Comparison of ENCODE assay signal across 28 mouse cellular contexts in genomic region chr1:160136362-160136890, GRCm38 (mm10). TPM values are rescaled to one million over a fixed set of nuclear protein-coding genes. Genes with fewer than 3 reads are reported as not detected.
A peak's percentile ranks its signal among the peaks of the same experiment; 100 is the strongest.
DNase-seq lines count a peak whose midpoint lies in the region; ATAC-seq and TF ChIP-seq lines count a peak whose summit lies in the region.
"Had no signal": no experiment of that assay in that cellular context is flagged by ENCODE, and none has a peak within 500 bp of the region (broad histone marks: within the 10 kb centered on the region; RNA-seq: fewer than 3 reads in every experiment).

No protein-coding gene starts in this region.

- peak overlapping the region; percentile 60 for H3K27ac ChIP-seq in kidney, embryonic 16.5 days (ENCODE audit: low read length)
- H3K27ac ChIP-seq in kidney, adult 2 months (ENCODE audit: insufficient read depth, low read depth, low read length), result no peak overlapping the region
- H3K27ac ChIP-seq in lung, embryonic 14.5 days (ENCODE audit: low read depth), result no peak overlapping the region
- H3K27ac ChIP-seq in limb, embryonic 13.5 days, result no peak overlapping the region
- H3K27ac ChIP-seq: embryonic facial prominence, embryonic 12.5 days; embryonic facial prominence, embryonic 15.5 days; heart, embryonic 15.5 days; hindbrain, embryonic 10.5 days; hindbrain, embryonic 13.5 days had no signal

- TF ChIP-seq CTCF in kidney, adult 2 months (conservative IDR thresholded peaks at IDR 0.05; ENCODE audit: insufficient read depth, insufficient read length, low read depth, low read length), result no peak
- no peak for TF ChIP-seq CTCF in lung, embryonic 14.5 days (IDR thresholded peaks at IDR 0.05; ENCODE audit: low read depth)

- peak; percentile 61; the same call in 1 of the 2 replicates for ATAC-seq in kidney, embryonic 16.5 days (ENCODE audit: low FRiP score, low TSS enrichment)
- ATAC-seq in lung, embryonic 14.5 days (ENCODE audit: insufficient read depth), result no peak
- ATAC-seq in limb, embryonic 13.5 days (ENCODE audit: low FRiP score, low read depth), result peak; percentile 48; the same call in 1 of the 2 replicates
- ATAC-seq in inflammation-experienced regulatory T-cells, adult 6 months, result no peak
- ATAC-seq: CD4-positive, CD25-positive, alpha-beta regulatory T cell, adult 4 months; forebrain, embryonic 14.5 days; forebrain, postnatal 0 days had no signal

- 40% methylated on average over 7 of the region's 7 CpGs for WGBS in kidney, embryonic 16.5 days
- 39% methylated on average over 7 of the region's 7 CpGs for WGBS in kidney, adult 2 months
- WGBS in lung, embryonic 14.5 days, result 58% methylated on average over 7 of the region's 7 CpGs
- 49% methylated on average over 7 of the region's 7 CpGs for WGBS in limb, embryonic 13.5 days

- H3K36me3 ChIP-seq in kidney, embryonic 16.5 days (ENCODE audit: insufficient read depth, low read length), result no peaks in the 10 kb centered on the region
- no peaks in the 10 kb centered on the region for H3K36me3 ChIP-seq in kidney, adult 2 months (ENCODE audit: control insufficient read depth, insufficient read depth, low read length)
- no peaks in the 10 kb centered on the region for H3K36me3 ChIP-seq in lung, embryonic 14.5 days (ENCODE audit: insufficient read depth)
- H3K36me3 ChIP-seq in limb, embryonic 13.5 days, result no peaks in the 10 kb centered on the region
- H3K36me3 ChIP-seq: embryonic facial prominence, embryonic 12.5 days; embryonic facial prominence, embryonic 15.5 days; heart, embryonic 12.5 days; heart, embryonic 15.5 days; hindbrain, embryonic 10.5 days; hindbrain, embryonic 13.5 days had no signal

- H3K9ac ChIP-seq in kidney, embryonic 16.5 days (replicated peaks; ENCODE audit: low read length), result no peak overlapping the region
- H3K9ac ChIP-seq in lung, embryonic 14.5 days, result no peak overlapping the region
- no peak overlapping the region for H3K9ac ChIP-seq in limb, embryonic 13.5 days
- H3K9ac ChIP-seq: embryonic facial prominence, embryonic 12.5 days; embryonic facial prominence, embryonic 15.5 days; forebrain, postnatal 0 days; heart, embryonic 12.5 days; heart, embryonic 15.5 days; hindbrain, embryonic 13.5 days had no signal

- DNase-seq in kidney, adult 2 months, result no peak
- peak; percentile 3 for DNase-seq in lung, embryonic 14.5 days
- no peak for DNase-seq in lung, postnatal 10 days
- DNase-seq in forelimb bud, embryonic 11.5 days (ENCODE audit: low read depth, low spot score), result peak; percentile 40
- DNase-seq: adrenal gland, adult 2 months; adrenal gland, postnatal 14 days; cerebellum, adult 11 months; cerebellum, adult 2 months; cerebellum, adult 9-11 months; cerebellum, postnatal 25 days; forebrain, postnatal 0 days; gastrocnemius, postnatal 25 days; heart, adult 18-20 months; heart, postnatal 10 days; heart, postnatal 36 days had no signal

- H3K4me3 ChIP-seq in kidney, embryonic 16.5 days (ENCODE audit: low read length), result no peak overlapping the region
- no peak overlapping the region for H3K4me3 ChIP-seq in kidney, adult 2 months (ENCODE audit: insufficient read depth, low read depth, low read length)
- no peak overlapping the region for H3K4me3 ChIP-seq in lung, embryonic 14.5 days (ENCODE audit: low read depth, low read length)
- no peak overlapping the region for H3K4me3 ChIP-seq in limb, embryonic 13.5 days
- H3K4me3 ChIP-seq: embryonic facial prominence, embryonic 12.5 days; embryonic facial prominence, embryonic 15.5 days; heart, embryonic 12.5 days; heart, embryonic 15.5 days; hindbrain, embryonic 10.5 days; hindbrain, embryonic 13.5 days had no signal

- no peak for TF ChIP-seq POLR2A in kidney, adult 2 months (IDR thresholded peaks at IDR 0.05; ENCODE audit: low read depth, low read length)

- no peaks in the 10 kb centered on the region for H3K9me3 ChIP-seq in kidney, embryonic 16.5 days (ENCODE audit: low read length)
- no peaks in the 10 kb centered on the region for H3K9me3 ChIP-seq in lung, embryonic 14.5 days (ENCODE audit: low read depth, low read length)
- no peaks in the 10 kb centered on the region for H3K9me3 ChIP-seq in limb, embryonic 13.5 days
- H3K9me3 ChIP-seq: embryonic facial prominence, embryonic 12.5 days; embryonic facial prominence, embryonic 15.5 days; heart, embryonic 12.5 days; heart, embryonic 15.5 days; hindbrain, embryonic 10.5 days; hindbrain, embryonic 13.5 days had no signal

- no peaks in the 10 kb centered on the region for H3K27me3 ChIP-seq in kidney, embryonic 16.5 days (ENCODE audit: insufficient read depth, low read length)
- no peaks in the 10 kb centered on the region for H3K27me3 ChIP-seq in kidney, adult 2 months (replicated peaks; ENCODE audit: control insufficient read depth, insufficient read depth, low read length)
- H3K27me3 ChIP-seq in lung, embryonic 14.5 days (ENCODE audit: insufficient read depth, low read length), result no peaks in the 10 kb centered on the region
- peaks cover 20% of the 10 kb centered on the region for H3K27me3 ChIP-seq in limb, embryonic 13.5 days
- H3K27me3 ChIP-seq: embryonic facial prominence, embryonic 12.5 days; embryonic facial prominence, embryonic 15.5 days; heart, embryonic 12.5 days; heart, embryonic 15.5 days; hindbrain, embryonic 13.5 days had no signal

- no peak overlapping the region for H3K4me2 ChIP-seq in kidney, embryonic 16.5 days (replicated peaks; ENCODE audit: low read depth, low read length)
- no peak overlapping the region for H3K4me2 ChIP-seq in lung, embryonic 14.5 days
- H3K4me2 ChIP-seq in limb, embryonic 13.5 days (replicated peaks), result no peak overlapping the region
- H3K4me2 ChIP-seq: embryonic facial prominence, embryonic 12.5 days; embryonic facial prominence, embryonic 15.5 days; heart, embryonic 12.5 days; heart, embryonic 15.5 days; hindbrain, embryonic 13.5 days had no signal

- H3K4me1 ChIP-seq in kidney, embryonic 16.5 days (ENCODE audit: insufficient read depth, low read length), result peaks cover 4% of the 10 kb centered on the region; the same call in 1 of the 2 replicates
- H3K4me1 ChIP-seq in kidney, adult 2 months (ENCODE audit: control insufficient read depth, insufficient read depth, low read length), result no peaks in the 10 kb centered on the region; the same call in 1 of the 2 replicates
- no peaks in the 10 kb centered on the region for H3K4me1 ChIP-seq in lung, embryonic 14.5 days (ENCODE audit: insufficient read depth)
- H3K4me1 ChIP-seq in limb, embryonic 13.5 days, result 0 out of 2 replicates have a peak, but pooled peaks cover 3% of the 10 kb centered on the region
- H3K4me1 ChIP-seq: embryonic facial prominence, embryonic 12.5 days; embryonic facial prominence, embryonic 15.5 days; heart, embryonic 12.5 days; heart, embryonic 15.5 days; hindbrain, embryonic 10.5 days; hindbrain, embryonic 13.5 days had no signal

RNA-seq across cellular contexts. Expression of gene Tnn, which starts 17.0 kb away (rescaled TPM):
- polyA plus RNA-seq in kidney, embryonic 16.5 days (2015; fragmentation: Nextera tagmentation; extraction: Ambion mirVana), result 0.66 and 0.91 TPM in 2 replicates
- polyA plus RNA-seq in kidney, adult 2 months (2012; rRNA removed), result 4.5 and 5.2 TPM in 2 replicates
- 0.46 and 0.57 TPM in 2 replicates for polyA plus RNA-seq in lung, embryonic 14.5 days (2014; fragmentation: Nextera tagmentation; extraction: Ambion mirVana)
- 1.3 and 2.0 TPM in 2 replicates for polyA plus RNA-seq in limb, embryonic 13.5 days (2015; fragmentation: Nextera tagmentation; extraction: Ambion mirVana)
- polyA plus RNA-seq in inflammation-experienced regulatory T-cells, adult 6 months (2017; shearing (Covaris generic)), result under 1 TPM in 1 of 3 experiments, not detected in 2; 0.09 TPM
- polyA plus RNA-seq: adrenal gland, adult 2 months; C2C12; forebrain, embryonic 11.5 days; heart, embryonic 12.5 days had no signal

RNA-seq across cellular contexts. Expression of gene Mrps14, which starts 58.6 kb away (rescaled TPM):
- polyA plus RNA-seq in kidney, embryonic 16.5 days (2015; fragmentation: Nextera tagmentation; extraction: Ambion mirVana), result 242 and 248 TPM in 2 replicates
- polyA plus RNA-seq in kidney, adult 2 months (2012; rRNA removed), result 42.3 and 53.5 TPM in 2 replicates
- polyA plus RNA-seq in lung, embryonic 14.5 days (2014; fragmentation: Nextera tagmentation; extraction: Ambion mirVana), result 243 and 255 TPM in 2 replicates
- polyA plus RNA-seq in limb, embryonic 13.5 days (2015; fragmentation: Nextera tagmentation; extraction: Ambion mirVana), result 246 and 249 TPM in 2 replicates
- polyA plus RNA-seq in inflammation-experienced regulatory T-cells, adult 6 months (2017; shearing (Covaris generic)), result 100 to 1,000 TPM; 250 to 282 (median 266) TPM

Comparison
In these comparisons a context has a peak if more than half of its experiments do, and no peak if none do; other contexts are left out.
1. DNase-seq: peak in lung, embryonic 14.5 days (single experiment) and forelimb bud, embryonic 11.5 days (single experiment); none in kidney, adult 2 months (single experiment) and lung, postnatal 10 days (single experiment).
2. ATAC-seq: peak in kidney, embryonic 16.5 days (single experiment) and limb, embryonic 13.5 days (single experiment); none in lung, embryonic 14.5 days (single experiment) and inflammation-experienced regulatory T-cells, adult 6 months (single experiment).